Mouse (Mus musculus): ENCODE data around the gene Laptm4a. TPM values are rescaled to one million over a fixed set of nuclear protein-coding genes. Genes with fewer than 3 reads are reported as not detected.

The Laptm4a gene
- polyA plus RNA-seq, 1 experiment, result 291 TPM

DNA sequence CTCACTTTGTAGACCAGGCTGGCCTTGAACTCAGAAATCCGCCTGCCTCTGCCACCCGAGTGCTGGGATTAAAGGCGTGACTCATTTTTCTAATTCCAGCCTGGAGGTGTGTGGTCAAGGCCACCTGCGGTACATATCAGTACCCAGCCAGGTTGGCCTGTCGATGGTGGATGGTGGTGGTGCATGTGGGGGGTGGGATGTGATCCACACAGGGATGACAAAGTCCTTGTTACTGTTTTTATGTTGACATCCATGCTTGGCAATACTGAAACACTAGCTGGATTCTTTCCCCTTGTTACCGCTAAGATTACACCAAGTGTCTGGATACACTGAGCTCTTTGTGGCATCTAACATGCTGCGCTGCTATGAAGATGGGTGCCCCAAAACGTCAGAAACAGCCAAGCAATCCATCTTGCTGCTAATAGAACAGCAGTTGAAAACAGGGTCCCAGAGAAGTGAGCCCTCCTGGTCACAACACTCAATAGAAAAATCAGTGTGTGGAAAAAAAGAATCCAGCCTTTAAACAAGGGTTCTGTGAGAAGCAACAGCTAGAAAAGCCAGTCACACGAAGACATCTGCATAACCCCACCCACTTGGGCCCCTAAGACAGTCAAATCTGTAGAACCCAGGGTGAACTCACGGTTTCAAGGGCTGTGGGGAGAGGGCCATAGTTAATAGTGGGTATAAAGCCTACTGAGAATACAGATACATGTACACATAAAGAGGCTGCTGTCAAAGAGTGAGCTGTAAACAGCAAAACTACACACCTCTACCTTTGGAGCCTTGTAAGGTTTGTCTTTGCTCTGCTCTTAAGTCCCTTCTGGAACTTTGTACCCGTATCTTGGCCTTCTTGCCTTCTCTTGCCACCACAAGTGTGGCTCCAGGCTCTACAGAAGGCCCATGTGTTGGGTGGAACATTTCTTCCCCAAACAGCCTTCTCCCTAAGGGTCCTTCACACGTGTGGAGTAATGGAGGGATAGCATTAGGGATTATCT, 18.8 kb downstream of the Laptm4a start:
- Histone ChIP-seq H3K36me3 (ENCODE audit: control insufficient read depth, insufficient read depth, low read length) (peaks cover 12% of the 10 kb centered on the region), H3K27me3 (replicated peaks; ENCODE audit: control insufficient read depth, insufficient read depth, low read length) (no peaks in the 10 kb centered on the region), H3K4me3 (ENCODE audit: insufficient read depth, low read depth, low read length) (no peak overlapping the region), H3K27ac (ENCODE audit: insufficient read depth, low read depth, low read length) (no peak overlapping the region), H3K4me1 (ENCODE audit: control insufficient read depth, insufficient read depth, low read length) (no peaks in the 10 kb centered on the region; the same call in 1 of the 2 replicates)
- DNase-seq, result no peak
- TF ChIP-seq POLR2A (IDR thresholded peaks at IDR 0.05; ENCODE audit: low read depth, low read length) (no peak), CTCF (conservative IDR thresholded peaks at IDR 0.05; ENCODE audit: insufficient read depth, insufficient read length, low read depth, low read length) (no peak)
- WGBS, result 78% methylated on average over 12 of the region's 12 CpGs

DNA sequence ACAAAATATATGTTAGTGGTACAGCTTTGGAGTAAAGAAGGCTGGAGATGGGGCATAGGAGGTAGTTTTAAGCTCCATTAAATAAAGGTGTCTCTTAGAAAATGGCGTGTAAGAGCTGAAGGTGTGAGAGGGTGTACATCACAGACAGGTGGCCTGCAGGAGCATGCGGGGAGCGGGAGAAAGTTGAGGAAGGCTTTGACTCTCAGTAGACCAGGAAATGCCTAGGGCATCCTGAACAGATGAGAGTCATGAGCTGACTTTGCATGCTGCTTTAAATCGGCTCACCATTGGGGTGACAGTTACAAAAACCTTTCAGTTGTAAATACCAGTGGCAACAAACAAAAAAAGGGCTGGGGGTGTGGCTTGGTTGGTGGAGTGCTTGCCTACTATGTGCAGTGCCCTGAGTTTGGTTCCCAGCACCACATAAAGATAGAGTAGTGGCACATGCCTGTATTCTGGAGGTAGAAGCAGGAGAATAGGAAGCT, 19.7 kb downstream of the Laptm4a start:
- Histone ChIP-seq H3K27me3 (replicated peaks; ENCODE audit: control insufficient read depth, insufficient read depth, low read length) (no peaks in the 10 kb centered on the region), H3K4me1 (ENCODE audit: control insufficient read depth, insufficient read depth, low read length) (no peaks in the 10 kb centered on the region), H3K27ac (ENCODE audit: insufficient read depth, low read depth, low read length) (no peak overlapping the region), H3K4me3 (ENCODE audit: insufficient read depth, low read depth, low read length) (no peak overlapping the region), H3K36me3 (ENCODE audit: control insufficient read depth, insufficient read depth, low read length) (peaks cover 12% of the 10 kb centered on the region)
- 55% methylated on average over 4 of the region's 4 CpGs for WGBS
- DNase-seq, result no peak
- TF ChIP-seq POLR2A (IDR thresholded peaks at IDR 0.05; ENCODE audit: low read depth, low read length) (no peak), CTCF (conservative IDR thresholded peaks at IDR 0.05; ENCODE audit: insufficient read depth, insufficient read length, low read depth, low read length) (no peak)

DNA sequence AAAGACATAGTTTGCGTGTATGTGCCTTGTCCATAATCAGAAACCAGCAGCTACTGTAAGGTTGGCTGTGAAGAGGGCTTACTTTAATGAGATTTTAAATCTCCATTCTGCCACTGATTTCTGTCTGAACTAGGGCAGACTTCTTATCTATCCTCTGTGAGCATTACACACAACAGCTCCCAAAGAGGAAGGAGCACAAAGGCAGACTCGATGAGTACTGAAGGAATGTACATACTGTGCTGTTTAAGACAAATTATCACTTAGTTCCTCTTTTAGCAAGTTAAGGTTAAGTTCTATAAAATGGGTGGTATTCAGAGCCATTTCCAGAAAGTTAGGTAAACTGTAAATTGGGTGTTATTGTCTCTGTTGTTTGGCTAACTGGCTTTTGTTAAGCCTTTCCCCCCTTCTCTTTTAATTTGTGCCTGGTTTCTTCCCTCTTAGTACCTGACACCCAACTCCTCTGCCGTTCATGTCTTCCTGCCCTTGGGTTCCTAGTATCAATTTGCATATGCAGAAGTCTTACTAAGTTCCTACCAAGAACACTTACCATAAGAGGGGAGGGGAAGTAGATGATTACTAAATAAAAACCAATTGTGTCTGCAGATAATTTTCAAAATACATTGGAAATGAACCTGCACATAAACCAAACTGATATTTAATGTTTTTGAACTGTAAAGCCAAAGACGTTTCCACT, 20.4 kb downstream of the Laptm4a start:
- 48% methylated on average over 4 of the region's 4 CpGs for WGBS
- no peak for TF ChIP-seq CTCF (conservative IDR thresholded peaks at IDR 0.05; ENCODE audit: insufficient read depth, insufficient read length, low read depth, low read length)
- no peak for TF ChIP-seq POLR2A (IDR thresholded peaks at IDR 0.05; ENCODE audit: low read depth, low read length)
- peaks cover 8% of the 10 kb centered on the region for H3K36me3 ChIP-seq (ENCODE audit: control insufficient read depth, insufficient read depth, low read length)
- DNase-seq, result no peak
- no peaks in the 10 kb centered on the region for H3K27me3 ChIP-seq (replicated peaks; ENCODE audit: control insufficient read depth, insufficient read depth, low read length)
- no peak overlapping the region for H3K4me3 ChIP-seq (ENCODE audit: insufficient read depth, low read depth, low read length)
- H3K27ac ChIP-seq (ENCODE audit: insufficient read depth, low read depth, low read length), result no peak overlapping the region
- H3K4me1 ChIP-seq (ENCODE audit: control insufficient read depth, insufficient read depth, low read length), result no peaks in the 10 kb centered on the region

DNA sequence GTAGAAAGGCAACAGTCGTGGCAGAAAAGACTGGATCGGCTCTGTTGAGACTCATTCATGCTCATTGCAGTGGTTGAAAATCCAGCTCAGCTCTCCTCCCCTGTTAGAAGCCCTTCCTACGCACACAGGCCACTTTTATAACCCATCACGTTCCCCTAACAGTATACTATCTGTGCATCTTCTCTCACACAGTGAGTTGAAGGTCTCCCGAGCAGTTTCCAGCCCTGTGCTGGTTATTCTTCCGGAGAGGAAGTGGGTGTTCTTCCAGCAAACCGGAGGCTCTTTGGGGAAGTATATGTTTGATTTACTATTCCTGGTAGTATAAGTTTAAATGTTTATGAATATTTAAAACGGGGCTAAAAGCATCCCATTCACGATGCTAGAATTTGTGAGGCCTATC, 25.7 kb downstream of the Laptm4a start:
- TF ChIP-seq CTCF (conservative IDR thresholded peaks at IDR 0.05; ENCODE audit: insufficient read depth, insufficient read length, low read depth, low read length), result no peak
- no peak for TF ChIP-seq POLR2A (IDR thresholded peaks at IDR 0.05; ENCODE audit: low read depth, low read length)

DNA sequence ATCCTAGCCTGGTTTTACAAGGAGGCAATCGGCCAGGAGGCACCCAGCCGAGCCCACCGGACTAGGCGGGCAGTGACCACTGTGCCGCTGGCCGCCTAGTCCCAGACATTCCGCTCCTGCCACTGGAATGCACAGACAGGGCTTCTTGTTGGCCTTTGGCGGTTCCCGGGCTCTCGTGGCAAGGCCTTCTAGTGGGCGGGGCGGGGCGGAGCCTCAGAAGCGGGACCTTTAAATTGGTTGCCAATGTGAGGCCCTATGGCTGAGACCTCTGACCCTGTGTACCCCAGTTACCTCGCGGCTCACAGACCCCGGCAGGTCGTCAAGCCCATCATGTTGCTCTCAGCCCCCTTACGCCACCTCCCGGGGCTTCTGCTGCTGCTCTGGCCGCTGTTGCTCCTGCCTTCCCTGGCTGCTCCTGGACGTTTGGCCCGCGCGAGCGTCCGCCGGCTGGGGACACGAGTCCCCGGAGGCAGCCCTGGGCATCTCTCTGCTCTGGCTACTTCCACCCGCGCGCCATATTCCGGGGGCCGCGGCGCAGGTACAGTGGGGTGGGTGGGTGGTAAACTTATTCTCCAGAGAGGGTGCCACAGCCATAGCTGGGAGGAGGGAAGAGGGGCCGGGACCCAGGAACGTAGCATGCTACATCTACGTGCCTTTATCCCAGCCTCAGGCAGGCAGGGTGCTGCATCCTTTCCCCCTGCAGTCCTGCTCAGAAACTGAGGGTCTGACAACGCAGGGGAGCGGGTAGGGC, 26.4 kb downstream of the Laptm4a start, which contains the start of gene Matn3:
Matn3 (plus strand) TSS at position 216 of the 751 bp plus-strand sequence.
- 2% methylated on average over 42 of the region's 42 CpGs for WGBS
- Histone ChIP-seq H3K27me3 (replicated peaks; ENCODE audit: control insufficient read depth, insufficient read depth, low read length) (no peaks in the 10 kb centered on the region), H3K4me1 (ENCODE audit: control insufficient read depth, insufficient read depth, low read length) (no peaks in the 10 kb centered on the region), H3K4me3 (ENCODE audit: insufficient read depth, low read depth, low read length) (peak within 1 kb of the TSS; percentile 26), H3K27ac (ENCODE audit: insufficient read depth, low read depth, low read length) (no peak within 1 kb of the TSS), H3K36me3 (ENCODE audit: control insufficient read depth, insufficient read depth, low read length) (no peaks in the 10 kb centered on the region)
- peak; percentile 87 for DNase-seq
- no peak for TF ChIP-seq CTCF (conservative IDR thresholded peaks at IDR 0.05; ENCODE audit: insufficient read depth, insufficient read length, low read depth, low read length)
- TF ChIP-seq POLR2A (IDR thresholded peaks at IDR 0.05; ENCODE audit: low read depth, low read length), result no peak

More for the DNA sequence above, 25.7 kb downstream of the Laptm4a start:
- no peaks in the 10 kb centered on the region for H3K36me3 ChIP-seq (ENCODE audit: control insufficient read depth, insufficient read depth, low read length)
- H3K27ac ChIP-seq (ENCODE audit: insufficient read depth, low read depth, low read length), result no peak overlapping the region
- H3K4me1 ChIP-seq (ENCODE audit: control insufficient read depth, insufficient read depth, low read length), result no peaks in the 10 kb centered on the region
- WGBS, result 48% methylated on average over 9 of the region's 9 CpGs
- no peak overlapping the region for H3K4me3 ChIP-seq (ENCODE audit: insufficient read depth, low read depth, low read length)
- H3K27me3 ChIP-seq (replicated peaks; ENCODE audit: control insufficient read depth, insufficient read depth, low read length), result no peaks in the 10 kb centered on the region
- no peak for DNase-seq

DNA sequence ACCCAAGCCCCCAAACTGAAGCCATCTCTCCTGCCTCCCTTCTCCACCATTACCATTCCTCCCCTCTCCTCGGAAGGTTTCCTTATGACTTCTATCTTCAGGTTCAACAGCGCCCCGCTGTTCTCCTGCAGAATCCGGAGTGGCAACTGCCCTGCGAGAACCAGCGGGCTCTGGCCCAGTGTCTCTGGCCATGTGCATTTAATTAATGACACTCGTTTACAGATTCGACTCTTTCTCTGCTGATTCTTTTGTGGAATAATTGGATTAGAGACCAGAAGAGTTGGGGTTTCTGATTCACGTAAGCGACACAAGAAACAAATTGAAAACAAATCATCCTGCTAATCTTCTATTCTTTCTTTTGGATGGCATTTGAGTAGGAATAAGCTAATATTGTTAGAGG, 31.7 kb downstream of the Laptm4a start:
- Histone ChIP-seq H3K4me1 (ENCODE audit: control insufficient read depth, insufficient read depth, low read length) (no peaks in the 10 kb centered on the region), H3K27me3 (replicated peaks; ENCODE audit: control insufficient read depth, insufficient read depth, low read length) (no peaks in the 10 kb centered on the region), H3K27ac (ENCODE audit: insufficient read depth, low read depth, low read length) (no peak overlapping the region), H3K4me3 (ENCODE audit: insufficient read depth, low read depth, low read length) (no peak overlapping the region), H3K36me3 (ENCODE audit: control insufficient read depth, insufficient read depth, low read length) (no peaks in the 10 kb centered on the region)
- no peak for DNase-seq
- TF ChIP-seq CTCF (conservative IDR thresholded peaks at IDR 0.05; ENCODE audit: insufficient read depth, insufficient read length, low read depth, low read length) (no peak), POLR2A (IDR thresholded peaks at IDR 0.05; ENCODE audit: low read depth, low read length) (no peak)
- WGBS, result 85% methylated on average over 10 of the region's 10 CpGs

Data from kidney, adult 2 months (tissue).